Mouse (Mus musculus): ENCODE data around the gene Gabpb1.
"Not testable (repeated sequence)": the region's sequence is repeated elsewhere in the genome, so short reads cannot be mapped to it uniquely, and the experiment has no call there.

Gabpb1 gene

GRCm38 (mm10) chr2:126640298-126640697, 35.8 kb downstream of the Gabpb1 start:
- no peak for DNase-seq (ENCODE audit: low read depth, low spot score)

DNA sequence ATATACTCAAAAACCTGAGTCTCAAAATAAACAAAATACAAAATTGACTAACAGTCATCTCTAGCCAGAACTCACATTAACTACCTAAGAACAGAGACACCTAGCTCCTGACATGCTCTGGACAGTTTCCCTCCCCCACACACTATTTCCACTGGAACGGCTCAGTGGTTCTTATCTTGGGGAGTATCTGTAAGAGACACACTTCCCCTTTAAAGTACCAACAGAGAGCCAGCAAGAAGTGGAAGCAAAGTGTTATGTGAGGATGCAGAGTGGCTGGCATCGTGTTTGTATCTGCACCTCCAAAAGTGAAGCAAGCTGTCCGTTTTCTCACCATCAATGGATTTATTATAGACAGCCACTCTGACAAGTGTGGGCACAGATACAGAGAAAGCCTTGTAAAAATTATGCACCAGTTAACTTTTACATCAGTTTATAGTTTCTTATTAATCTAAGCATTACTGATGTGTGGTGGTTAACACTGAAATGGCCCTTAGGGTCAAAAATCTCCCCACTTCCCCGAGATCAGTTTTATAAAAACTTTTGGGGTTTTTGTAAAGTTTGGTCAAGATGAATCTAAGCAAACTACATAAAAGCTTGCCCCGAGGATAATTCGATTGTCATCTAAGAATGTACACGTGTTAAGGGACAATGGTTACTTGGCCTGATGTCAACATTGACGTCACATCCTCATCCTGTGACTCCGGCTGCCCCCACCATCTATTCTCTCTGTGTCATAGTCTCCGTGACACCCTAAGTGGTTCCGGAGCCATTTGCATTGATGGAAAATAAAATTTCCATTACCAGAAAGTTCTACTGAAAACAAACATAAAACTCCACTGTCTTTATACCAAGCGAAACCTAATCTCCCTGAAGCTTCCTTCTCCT, 40.0 kb downstream of the Gabpb1 start:
- DNase-seq (ENCODE audit: low read depth, low spot score) = no peak

GRCm38 (mm10) chr2:126633165-126633564, 43.0 kb downstream of the Gabpb1 start:
- no peak for DNase-seq (ENCODE audit: low read depth, low spot score)

GRCm38 (mm10) chr2:126628455-126628995, 47.6 kb downstream of the Gabpb1 start:
- DNase-seq (ENCODE audit: low read depth, low spot score) = no peak

- DNase-seq (ENCODE audit: low read depth, low spot score) = no peak
Observed at GRCm38 (mm10) chr2:126623138-126623537, 53.0 kb downstream of the Gabpb1 start.

GRCm38 (mm10) chr2:126622455-126622854, 53.7 kb downstream of the Gabpb1 start:
- no peak for DNase-seq (ENCODE audit: low read depth, low spot score)

DNA sequence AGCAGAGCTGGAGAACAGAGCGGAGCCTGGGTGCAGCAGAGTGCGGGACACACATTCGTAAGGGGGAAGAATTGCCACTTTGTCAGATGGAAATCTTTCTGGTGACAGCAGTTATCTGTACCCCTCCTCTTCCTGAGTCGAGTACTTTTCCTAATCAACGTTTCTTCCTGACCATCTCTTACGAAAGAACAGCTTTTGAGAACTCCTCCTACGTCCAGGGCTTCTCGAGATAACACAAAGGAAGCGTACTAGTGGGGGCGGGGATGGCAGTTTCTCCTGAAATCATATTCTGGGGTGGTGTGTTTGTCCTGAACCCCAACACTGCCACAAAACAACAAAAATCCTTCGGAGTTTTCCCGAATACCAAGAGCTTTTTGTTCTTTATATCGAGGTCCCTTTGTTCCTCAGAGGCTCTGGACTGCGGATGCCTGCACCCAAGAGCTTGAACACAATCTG, 56.9 kb downstream of the Gabpb1 start, which contains the start of gene Hdc:
Hdc (minus strand) TSS at position 51 of the 456 bp plus-strand sequence.
- no peak for DNase-seq (ENCODE audit: low read depth, low spot score)

DNA sequence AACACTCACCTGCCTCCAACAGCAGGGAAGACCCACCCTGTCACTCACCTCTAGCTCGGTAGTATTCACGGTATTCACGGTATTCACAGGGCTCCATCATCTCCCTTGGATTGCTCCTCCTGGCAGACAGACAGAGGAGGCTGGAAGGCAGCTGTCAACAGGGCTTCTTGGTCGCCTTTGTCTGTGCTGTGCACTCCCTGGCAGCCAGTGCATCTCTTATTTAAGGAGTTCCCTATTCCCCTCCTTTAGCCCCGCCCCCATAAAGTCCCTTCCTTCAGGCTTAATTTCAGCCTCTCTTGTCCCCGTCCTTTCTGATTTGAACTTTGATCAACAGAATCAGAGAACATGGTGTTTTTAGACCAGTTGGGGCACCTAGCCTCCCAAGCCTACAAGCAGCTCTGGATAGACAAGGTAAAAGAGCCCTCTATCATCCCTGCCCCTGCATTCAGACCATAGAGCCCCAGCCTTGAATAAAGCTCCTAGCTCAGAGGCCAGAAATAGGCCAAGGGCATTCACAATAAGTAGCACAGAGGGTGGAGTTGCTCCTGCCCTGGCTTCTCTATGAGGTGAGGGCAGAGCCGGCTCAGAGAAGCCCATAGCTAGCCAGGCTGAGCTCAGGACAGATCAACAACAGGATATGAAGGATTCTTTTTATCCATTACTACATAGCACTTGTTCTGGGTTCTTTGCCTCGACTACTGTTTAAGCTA, 57.5 kb downstream of the Gabpb1 start:
- DNase-seq (ENCODE audit: low read depth, low spot score) = no peak

- no peak for DNase-seq (ENCODE audit: low read depth, low spot score)
Observed at GRCm38 (mm10) chr2:126615355-126615754, 60.8 kb downstream of the Gabpb1 start.

GRCm38 (mm10) chr2:126609600-126609999, 66.5 kb downstream of the Gabpb1 start:
- not testable (repeated sequence) for DNase-seq (ENCODE audit: low read depth, low spot score)

DNA sequence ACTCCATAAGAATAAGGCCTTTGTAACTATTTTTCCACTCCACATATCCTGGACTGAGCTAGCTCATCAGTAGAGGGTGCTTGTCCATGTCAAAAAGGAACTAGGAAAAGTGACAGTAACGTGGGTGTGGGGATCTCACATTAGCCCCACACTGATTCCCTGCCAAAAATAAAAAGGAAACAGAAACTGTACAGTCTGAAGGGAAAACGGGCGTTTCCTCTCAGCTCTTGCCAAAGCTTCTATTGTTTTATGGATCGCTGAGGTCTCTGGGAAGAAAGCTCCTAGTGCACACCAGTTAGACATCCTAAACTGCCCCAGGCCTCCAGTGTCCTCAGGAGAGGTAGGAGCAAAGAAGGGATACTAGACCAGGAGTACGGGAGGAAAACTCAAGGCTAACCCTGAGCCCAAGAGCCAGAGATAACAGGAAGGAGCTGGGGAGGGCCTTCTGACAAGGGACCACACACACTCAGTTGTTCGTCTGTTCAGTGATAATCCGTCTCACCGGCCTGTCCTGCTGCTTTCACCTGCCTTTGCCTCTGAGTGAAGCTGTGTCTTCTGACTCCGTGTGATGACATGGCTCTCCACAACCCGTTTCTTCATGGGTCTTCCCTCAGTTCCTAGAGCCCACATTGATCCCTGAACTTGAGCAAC, 68.5 kb downstream of the Gabpb1 start:
- no peak for DNase-seq (ENCODE audit: low read depth, low spot score)

GRCm38 (mm10) chr2:126606688-126607062, 69.5 kb downstream of the Gabpb1 start:
- DNase-seq (ENCODE audit: low read depth, low spot score) = no peak

- no peak for DNase-seq (ENCODE audit: low read depth, low spot score)
Observed at GRCm38 (mm10) chr2:126606061-126606687, 70.0 kb downstream of the Gabpb1 start.

DNA sequence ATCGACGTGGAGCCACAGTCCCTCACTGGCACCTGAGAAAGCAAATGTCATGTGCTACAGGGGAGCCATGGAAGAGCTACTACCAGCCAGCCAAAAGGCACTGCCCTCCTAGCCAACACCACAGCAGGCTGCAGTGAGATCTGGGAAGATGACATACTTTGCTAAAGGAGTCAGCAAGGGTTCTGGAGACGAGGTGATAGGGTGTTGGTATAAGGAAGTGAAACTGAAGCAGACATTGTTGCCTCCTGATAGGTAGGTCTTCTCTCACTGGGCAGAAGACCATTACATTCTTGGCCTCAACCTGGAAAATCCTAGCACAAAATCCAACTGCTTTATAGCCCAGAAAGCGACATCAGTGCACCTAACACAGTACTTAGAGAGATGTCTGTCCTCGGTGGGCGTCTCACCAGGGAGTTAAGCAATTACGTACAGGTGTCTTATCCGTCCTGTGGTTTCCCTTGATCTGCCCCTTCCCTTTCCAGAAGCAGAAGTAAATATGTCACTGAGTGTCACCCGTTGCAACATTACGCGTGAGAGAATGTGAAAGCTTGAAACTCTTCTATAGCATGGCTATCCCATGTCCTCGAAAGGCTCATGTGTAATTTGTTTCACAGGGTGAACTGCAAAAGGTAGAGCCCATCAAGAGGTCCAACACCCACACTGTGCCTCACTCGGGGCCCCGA, 74.1 kb downstream of the Gabpb1 start:
- no peak for DNase-seq (ENCODE audit: low read depth, low spot score)

DNA sequence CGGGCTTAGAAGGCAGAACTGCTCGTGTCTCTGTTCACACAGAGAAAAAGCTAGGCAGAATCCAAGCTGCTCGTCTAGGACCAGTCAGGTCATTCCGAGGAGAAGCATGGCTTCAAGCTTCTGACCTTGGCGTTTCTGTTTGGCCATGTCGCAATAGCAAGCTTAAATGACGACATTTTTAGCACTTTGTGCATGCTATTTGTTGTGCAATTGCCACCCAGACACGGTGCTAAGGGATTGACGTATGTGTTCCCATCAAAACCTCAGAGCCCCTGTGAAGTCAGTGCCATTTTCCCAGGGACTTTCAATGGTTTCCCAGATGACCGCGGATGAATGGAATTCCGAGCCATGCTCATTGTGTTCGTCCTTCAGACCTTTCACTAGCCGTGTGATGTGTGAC, 75.6 kb downstream of the Gabpb1 start:
- no peak for DNase-seq (ENCODE audit: low read depth, low spot score)

GRCm38 (mm10) chr2:126599005-126599404, 77.1 kb downstream of the Gabpb1 start:
- no peak for DNase-seq (ENCODE audit: low read depth, low spot score)

DNA sequence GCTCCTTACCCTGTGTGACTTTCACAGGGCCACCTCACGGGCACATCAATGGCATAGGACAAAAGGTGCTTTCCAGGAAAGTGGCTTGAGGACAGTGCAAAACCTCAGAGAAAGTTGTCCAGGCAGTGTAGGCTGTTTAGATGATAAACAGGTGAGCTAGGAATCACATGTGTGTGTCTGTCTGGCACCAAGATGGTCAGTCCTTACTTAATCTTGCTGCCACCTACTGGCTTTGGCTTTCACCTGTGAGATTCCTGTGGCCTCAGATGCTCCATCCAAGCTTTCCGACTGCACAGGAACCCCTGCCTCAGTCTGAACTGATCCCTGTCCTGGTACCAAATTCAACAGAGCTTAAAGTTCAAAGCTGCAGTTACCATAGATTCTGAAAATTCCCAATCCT, 77.8 kb downstream of the Gabpb1 start:
- no peak for DNase-seq (ENCODE audit: low read depth, low spot score)

DNA sequence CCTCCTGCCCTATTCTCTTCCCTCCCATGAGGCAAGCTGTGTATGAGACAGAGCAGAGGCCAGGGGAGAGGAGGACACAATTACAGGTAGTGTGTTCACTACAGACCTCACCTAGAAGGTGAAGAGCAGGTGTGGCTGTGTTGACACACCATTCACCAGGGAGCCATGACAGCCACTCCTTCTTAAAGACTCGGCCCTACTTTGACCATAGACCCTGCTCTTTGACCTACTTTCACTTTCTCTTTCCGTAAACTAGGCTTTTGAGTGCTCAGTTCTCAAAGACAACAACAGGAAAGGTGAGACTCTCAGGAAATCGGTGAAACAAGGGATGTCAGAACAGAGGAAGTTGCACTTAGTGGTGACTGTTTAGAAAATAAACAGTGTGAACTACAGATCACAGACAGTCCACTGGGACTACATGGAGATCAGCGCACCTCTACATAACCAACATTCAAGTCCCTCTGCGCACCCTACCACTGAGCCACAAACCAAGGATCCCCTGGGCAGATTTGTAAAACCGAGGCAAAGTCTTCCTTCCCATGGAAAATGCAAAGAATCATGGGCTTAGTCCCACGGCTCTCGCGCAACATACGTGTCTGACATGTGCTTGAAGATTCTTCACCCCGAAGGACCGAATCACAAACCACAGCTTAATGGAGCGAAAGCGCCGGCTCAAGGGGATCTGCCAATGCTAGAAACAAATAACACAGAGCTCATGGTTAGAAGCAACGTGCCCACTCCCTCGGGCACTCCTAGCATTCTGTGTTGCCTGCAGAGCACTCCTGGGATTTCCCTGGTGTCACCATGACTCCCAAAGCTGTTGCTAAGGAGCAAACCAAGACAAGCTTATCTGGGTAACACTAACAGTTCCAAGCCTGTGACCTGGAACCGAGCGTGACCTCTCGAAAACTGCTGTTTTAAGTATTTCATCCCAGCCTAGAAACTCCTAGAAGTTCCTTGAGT, 78.6 kb downstream of the Gabpb1 start:
- DNase-seq (ENCODE audit: low read depth, low spot score) = no peak

DNA sequence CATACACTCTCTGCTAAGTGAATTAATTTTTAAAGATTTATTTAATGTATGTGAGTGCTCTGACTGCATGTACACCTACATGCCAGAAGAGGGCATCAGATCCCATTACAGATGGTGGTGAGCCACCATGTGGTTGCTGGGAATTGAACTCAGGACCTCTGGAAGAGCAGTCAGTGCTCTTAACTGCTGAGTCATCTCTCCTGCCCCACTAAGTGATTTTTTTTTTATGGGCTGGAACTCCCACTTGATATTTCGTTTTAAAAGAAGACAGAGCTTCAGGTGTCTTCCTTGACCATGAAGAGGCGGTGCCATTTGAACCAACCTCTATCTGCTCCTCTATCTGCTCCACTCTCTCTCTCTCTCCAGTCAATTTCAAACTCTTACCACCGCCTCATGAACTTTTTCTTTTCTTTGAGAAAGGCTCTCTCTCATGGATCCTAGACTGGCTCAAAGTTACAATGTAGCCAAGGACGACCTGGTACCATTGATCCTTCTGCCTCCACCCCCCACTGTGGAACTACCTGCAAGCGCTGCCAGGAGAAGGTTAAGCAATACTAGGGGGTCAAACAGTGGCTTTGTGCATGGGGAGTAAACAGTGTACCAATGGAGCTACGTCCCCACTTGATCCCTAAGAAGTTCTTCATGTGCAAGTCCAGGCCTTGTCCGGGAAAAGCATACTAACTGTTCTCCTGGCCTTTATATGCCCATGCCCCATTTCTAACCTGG, 79.6 kb downstream of the Gabpb1 start:
- no peak for DNase-seq (ENCODE audit: low read depth, low spot score)
